Mouse (Mus musculus) B cell, adult 67 days (primary cell): ENCODE results near the gene Mpped2. TPM values are rescaled to one million over a fixed set of nuclear protein-coding genes. Genes with fewer than 3 reads are reported as not detected.

Source experiments
- total RNA-seq, 2 experiments: library from RNA; stranded (reverse); gene quantifications; 4 replicates each; pipeline ENCODE4 v1.2.4; 2023

The Mpped2 gene
- not detected for total RNA-seq

GRCm38 (mm10) chr2:106692783-106693701 is at the start of gene Mpped2:
TSS of gene Mpped2 (plus strand) at chr2:106693269.

